Mouse (Mus musculus) stomach, embryonic 16.5 days (tissue): ENCODE results near the gene Stat6. TPM values are rescaled to one million over a fixed set of nuclear protein-coding genes. Genes with fewer than 3 reads are reported as not detected.
"Not testable (repeated sequence)": the region's sequence is repeated elsewhere in the genome, so short reads cannot be mapped to it uniquely, and the experiment has no call there.

Experiments
- ATAC-seq: fragments of 200-750 bp; cut with Nextera tagmentation; 2 replicates; pipeline ENCODE4 v1.8.0; 2017; ENCODE audit warnings: moderate number of reproducible peaks, moderate TSS enrichment; ENCODE audit not compliant: insufficient read depth, low FRiP score
- H3K27ac ChIP-seq: fragments of 300-500 bp; sonication (generic); 2 replicates; pipeline ENCODE4 v1.5.1; 2014; ENCODE audit warnings: low read length
- H3K27me3 ChIP-seq: fragments of 300-500 bp; sonication (generic); 2 replicates; pipeline ENCODE4 v1.6.1; 2014; ENCODE audit warnings: low read length, control low read depth, mixed read lengths; ENCODE audit not compliant: control insufficient read depth, insufficient read depth
- H3K36me3 ChIP-seq: fragments of 300-500 bp; sonication (generic); 2 replicates; pipeline ENCODE4 v1.6.1; 2014; ENCODE audit warnings: low read length; ENCODE audit not compliant: control insufficient read depth, insufficient read depth
- H3K4me1 ChIP-seq: fragments of 300-500 bp; sonication (generic); 2 replicates; pipeline ENCODE4 v1.6.1; 2014; ENCODE audit warnings: low read length, control low read depth, mixed read lengths; ENCODE audit not compliant: control insufficient read depth, insufficient read depth
- H3K4me2 ChIP-seq: fragments of 300-500 bp; sonication (generic); 2 replicates; pipeline ENCODE4 v1.6.1; 2014; ENCODE audit warnings: low read depth, low read length, mixed read lengths
- H3K4me3 ChIP-seq: fragments of 300-500 bp; sonication (generic); replicated peaks from 2 replicates; pipeline ENCODE4 v1.5.1; 2014; ENCODE audit warnings: mild to moderate bottlenecking, low read length
- H3K9ac ChIP-seq: fragments of 300-500 bp; sonication (generic); 2 replicates; pipeline ENCODE4 v1.6.1; 2014; ENCODE audit warnings: low read length
- H3K9me3 ChIP-seq: fragments of 300-500 bp; sonication (generic); replicated peaks from 2 replicates; pipeline ENCODE4 v1.6.1; 2016; ENCODE audit warnings: low read length, control low read depth; ENCODE audit not compliant: control insufficient read depth
- WGBS: fragments of 180-500 bp; shearing (Covaris S2); extraction: QIAGEN DNeasy Blood & Tissue Kit; methylation state at CpG from one replicate; pipeline ENCODE4 v1.1.7; 2014; 5-methylcytosine and 5-hydroxymethylcytosine counted together
- polyA plus RNA-seq: library from polyadenylated mRNA; unstranded; fragments of >200 nt; fragmentation: Nextera tagmentation; extraction: Ambion mirVana; gene quantifications from 2 replicates; pipeline ENCODE4 v1.2.1, GENCODE M21; 2015

The Stat6 gene
- polyA plus RNA-seq, 1 experiment from 2014 or later: 49.7 TPM

GRCm38 (mm10) chr10:127632668-127633271, 10.0 kb upstream of the Stat6 start:
- 26% methylated on average over 7 of the region's 7 CpGs for WGBS
- ATAC-seq: no peak

GRCm38 (mm10) chr10:127640421-127640820, 2.4 kb upstream of the Stat6 start:
- no peaks in the 10 kb centered on the region for H3K36me3 ChIP-seq
- H3K27me3 ChIP-seq: no peaks in the 10 kb centered on the region
- ATAC-seq: no peak
- H3K27ac ChIP-seq: peak overlapping the region; percentile 38; the same call in 1 of the 2 replicates
- no peak overlapping the region for H3K4me3 ChIP-seq
- no peak overlapping the region for H3K4me2 ChIP-seq
- 62% methylated on average over 5 of the region's 5 CpGs for WGBS
- H3K9ac ChIP-seq: no peak overlapping the region
- H3K9me3 ChIP-seq: no peaks in the 10 kb centered on the region
- H3K4me1 ChIP-seq: peaks cover 16% of the 10 kb centered on the region

More at GRCm38 (mm10) chr10:127632668-127633271, 10.0 kb upstream of the Stat6 start:
- Histone ChIP-seq H3K9ac (no peak overlapping the region), H3K36me3 (no peaks in the 10 kb centered on the region), H3K27ac (no peak overlapping the region), H3K4me3 (no peak overlapping the region), H3K4me2 (no peak overlapping the region), H3K9me3 (no peaks in the 10 kb centered on the region), H3K4me1 (peaks cover 5% of the 10 kb centered on the region; the same call in 1 of the 2 replicates), H3K27me3 (no peaks in the 10 kb centered on the region)

GRCm38 (mm10) chr10:127641861-127642771, 670 bp upstream of the Stat6 start:
- peak overlapping the region; percentile 98 for H3K27ac ChIP-seq
- 9% methylated on average over 19 of the region's 19 CpGs for WGBS
- peak overlapping the region; percentile 70 for H3K4me2 ChIP-seq
- no peaks in the 10 kb centered on the region for H3K27me3 ChIP-seq
- H3K9me3 ChIP-seq: no peaks in the 10 kb centered on the region
- no peaks in the 10 kb centered on the region for H3K36me3 ChIP-seq
- ATAC-seq: peak; percentile 70
- peaks cover 16% of the 10 kb centered on the region for H3K4me1 ChIP-seq
- peak overlapping the region; percentile 63 for H3K4me3 ChIP-seq
- H3K9ac ChIP-seq: peak overlapping the region; percentile 86

DNA sequence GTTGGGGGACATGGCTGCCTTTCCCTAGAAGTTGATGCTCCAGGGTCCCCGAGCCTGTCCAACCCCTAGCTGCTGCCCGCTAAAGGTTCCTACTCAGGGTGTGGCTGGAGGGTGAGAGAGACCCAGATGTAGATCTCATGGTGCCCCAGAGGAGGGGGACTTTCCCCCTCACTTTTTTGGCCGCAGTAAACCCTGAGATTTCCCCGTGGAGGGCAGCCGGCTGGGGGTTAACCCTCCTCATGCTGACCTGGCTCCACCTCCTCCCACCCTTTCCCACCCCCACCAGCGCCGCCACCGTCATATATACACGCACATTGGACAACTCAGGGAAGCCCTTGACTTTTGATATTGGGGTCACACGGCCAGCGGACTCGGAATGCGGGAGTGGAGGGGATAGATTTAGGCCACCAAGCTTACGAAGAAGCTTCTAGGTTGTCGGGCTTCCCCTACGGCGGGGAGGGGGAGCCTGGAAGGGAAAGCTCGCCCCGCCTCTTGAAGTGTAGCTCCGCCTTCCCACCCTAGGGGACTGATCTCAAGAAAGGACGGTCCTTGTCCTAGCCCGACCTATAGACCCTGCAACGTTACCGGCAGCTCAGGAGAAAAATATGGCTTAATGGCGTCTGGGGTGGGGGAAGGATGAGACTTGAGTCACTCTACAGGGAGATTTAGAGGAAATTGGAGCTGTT, 910 bp downstream of the Stat6 start:
- H3K9me3 ChIP-seq: no peaks in the 10 kb centered on the region
- peak overlapping the region; percentile 86 for H3K9ac ChIP-seq
- H3K4me3 ChIP-seq: peak overlapping the region; percentile 63
- peak overlapping the region; percentile 98 for H3K27ac ChIP-seq
- peaks cover 16% of the 10 kb centered on the region for H3K4me1 ChIP-seq
- H3K4me2 ChIP-seq: peak overlapping the region; percentile 70
- ATAC-seq: peak; percentile 56
- H3K27me3 ChIP-seq: no peaks in the 10 kb centered on the region
- WGBS: under 1% methylated on average over 25 of the region's 25 CpGs
- no peaks in the 10 kb centered on the region for H3K36me3 ChIP-seq

DNA sequence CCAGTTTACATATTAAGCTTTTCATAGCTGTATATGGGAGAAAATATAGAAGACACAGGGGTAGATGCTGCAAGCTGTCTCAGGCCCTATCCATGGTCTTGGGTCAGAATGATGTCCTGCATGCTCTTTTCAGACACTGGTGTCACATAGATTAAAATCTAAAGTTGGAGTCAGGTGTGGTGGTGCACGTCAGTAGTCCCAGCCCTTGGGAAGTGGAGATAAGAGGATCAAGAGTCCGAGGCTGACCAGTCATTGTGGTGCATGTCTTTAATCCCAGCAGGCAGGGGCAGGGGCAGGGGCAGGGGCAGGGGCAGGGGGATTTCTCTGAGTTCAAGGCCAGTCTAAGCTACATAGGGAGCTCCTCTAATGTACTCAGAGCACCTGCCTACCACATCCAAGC, 3.0 kb downstream of the Stat6 start:
- no peak overlapping the region for H3K9ac ChIP-seq
- WGBS: 70% methylated on average over 2 of the region's 2 CpGs
- H3K36me3 ChIP-seq: 0 out of 2 replicates have a peak, but pooled peaks cover 3% of the 10 kb centered on the region

GRCm38 (mm10) chr10:127652906-127653638, 10.3 kb downstream of the Stat6 start:
- no peak for ATAC-seq
- Histone ChIP-seq H3K9me3 (no peaks in the 10 kb centered on the region), H3K36me3 (peaks cover 21% of the 10 kb centered on the region; the same call in 1 of the 2 replicates), H3K27ac (peak overlapping the region; percentile 25; the same call in 1 of the 2 replicates), H3K27me3 (no peaks in the 10 kb centered on the region), H3K4me1 (no peaks in the 10 kb centered on the region), H3K4me3 (no peak overlapping the region; the same call in 1 of the 2 replicates), H3K4me2 (peak overlapping the region; percentile 13; the same call in 1 of the 2 replicates), H3K9ac (peak overlapping the region; percentile 19)
- WGBS: 42% methylated on average over 21 of the region's 21 CpGs

More for the DNA sequence above, 3.0 kb downstream of the Stat6 start:
- no peaks in the 10 kb centered on the region for H3K9me3 ChIP-seq
- H3K4me2 ChIP-seq: no peak overlapping the region
- H3K4me1 ChIP-seq: peaks cover 16% of the 10 kb centered on the region
- no peak overlapping the region for H3K27ac ChIP-seq
- no peaks in the 10 kb centered on the region for H3K27me3 ChIP-seq
- no peak for ATAC-seq
- no peak overlapping the region for H3K4me3 ChIP-seq

GRCm38 (mm10) chr10:127654970-127655579, 12.3 kb downstream of the Stat6 start:
- no peak overlapping the region for H3K9ac ChIP-seq
- H3K4me3 ChIP-seq: no peak overlapping the region
- no peaks in the 10 kb centered on the region for H3K27me3 ChIP-seq
- 0 out of 2 replicates have a peak, but pooled peaks cover 4% of the 10 kb centered on the region for H3K4me1 ChIP-seq
- no peaks in the 10 kb centered on the region for H3K9me3 ChIP-seq
- WGBS: 76% methylated on average over 16 of the region's 16 CpGs
- no peak for ATAC-seq
- H3K36me3 ChIP-seq: peaks cover 18% of the 10 kb centered on the region; the same call in 1 of the 2 replicates
- H3K4me2 ChIP-seq: no peak overlapping the region
- H3K27ac ChIP-seq: no peak overlapping the region

DNA sequence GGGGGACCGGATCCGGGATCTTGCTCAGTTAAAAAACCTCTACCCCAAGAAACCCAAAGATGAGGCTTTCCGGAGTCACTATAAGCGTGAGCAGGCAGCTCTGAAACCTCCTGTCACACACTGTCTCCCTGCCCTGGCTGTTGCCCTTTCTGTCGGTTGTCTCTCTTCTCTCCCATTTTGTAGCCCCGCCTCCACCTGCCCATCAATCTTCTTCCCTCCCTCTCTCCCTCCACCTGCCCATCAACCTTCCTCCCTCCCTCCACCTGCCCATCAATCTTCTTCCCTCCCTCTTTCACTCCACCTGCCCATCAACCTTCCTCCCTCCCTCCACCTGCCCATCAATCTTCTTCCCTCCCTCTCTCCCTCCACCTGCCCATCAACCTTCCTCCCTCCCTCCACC, 14.8 kb downstream of the Stat6 start:
- peaks cover 22% of the 10 kb centered on the region for H3K4me1 ChIP-seq
- not testable (repeated sequence) for H3K4me2 ChIP-seq, H3K27ac ChIP-seq, H3K4me3 ChIP-seq, ATAC-seq, H3K27me3 ChIP-seq, H3K9ac ChIP-seq, H3K9me3 ChIP-seq
- H3K36me3 ChIP-seq: peaks cover 13% of the 10 kb centered on the region; the same call in 1 of the 2 replicates
- WGBS: 56% methylated on average over 6 of the region's 6 CpGs
